Mouse (Mus musculus): ENCODE measurements around the gene Gcdh.

DNA sequence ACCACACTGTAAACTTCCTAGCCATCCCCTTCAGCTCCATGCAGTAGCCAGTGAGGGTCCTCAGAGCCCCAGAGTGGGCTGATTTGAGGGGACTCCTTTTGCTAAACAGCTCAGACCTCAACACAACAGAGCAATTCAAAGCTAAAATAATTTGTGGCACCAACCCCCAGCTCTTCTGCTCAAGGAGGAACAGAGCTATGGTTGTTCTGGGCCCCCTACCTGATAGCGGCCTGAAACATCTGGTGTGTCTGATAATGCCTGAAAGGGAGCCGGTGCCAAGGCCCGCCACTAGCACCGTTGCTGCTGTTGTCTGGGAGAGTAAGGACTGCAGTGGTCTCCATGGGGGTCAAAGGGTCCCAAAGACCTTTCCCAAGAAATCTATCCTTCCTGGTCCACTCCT, 7.3 kb upstream of the Gcdh start:
- TF ChIP-seq POLR2A (IDR thresholded peaks at IDR 0.05; ENCODE audit: extremely low read depth, insufficient read depth, low read length), result no peak
- no peak for TF ChIP-seq CTCF (IDR thresholded peaks at IDR 0.05; ENCODE audit: low read depth, low read length)

Measured in liver, adult 2 months (tissue).